Mouse (Mus musculus) midbrain, embryonic 14.5 days (tissue): ENCODE results near the gene Cd164. TPM values are rescaled to one million over a fixed set of nuclear protein-coding genes. Genes with fewer than 3 reads are reported as not detected.

Experiments used
- ATAC-seq: fragments of 200-750 bp; cut with Nextera tagmentation; 2 replicates; pipeline ENCODE4 v1.8.0; 2017; ENCODE audit warnings: moderate number of reproducible peaks, moderate library complexity; ENCODE audit not compliant: low FRiP score, low TSS enrichment
- DNase-seq: peaks from one replicate; pipeline ENCODE4 v3.0.0-alpha.2; 2015
- H3K27ac ChIP-seq: fragments of 300-500 bp; sonication (generic); replicated peaks from 2 replicates; pipeline ENCODE4 v1.5.1; 2014; ENCODE audit warnings: mild to moderate bottlenecking, low read depth, low read length, moderate library complexity
- H3K27me3 ChIP-seq: fragments of 300-500 bp; sonication (generic); 2 replicates; pipeline ENCODE4 v1.6.1; 2014; ENCODE audit warnings: low read length, control low read depth, mixed read lengths; ENCODE audit not compliant: control insufficient read depth, insufficient read depth
- H3K36me3 ChIP-seq: fragments of 300-500 bp; sonication (generic); 2 replicates; pipeline ENCODE4 v1.6.1; 2014; ENCODE audit warnings: low read length, control low read depth; ENCODE audit not compliant: control insufficient read depth, insufficient read depth
- H3K4me1 ChIP-seq: fragments of 300-500 bp; sonication (generic); 2 replicates; pipeline ENCODE4 v1.6.1; 2014; ENCODE audit warnings: mild to moderate bottlenecking, antibody characterized with exemption, low read length, control low read depth; ENCODE audit not compliant: control insufficient read depth, insufficient read depth
- H3K4me2 ChIP-seq: fragments of 300-500 bp; sonication (generic); 2 replicates; pipeline ENCODE4 v1.6.1; 2014; ENCODE audit warnings: mild to moderate bottlenecking, low read length, moderate library complexity
- H3K4me3 ChIP-seq: fragments of 300-500 bp; sonication (generic); replicated peaks from 2 replicates; pipeline ENCODE4 v1.5.1; 2014; ENCODE audit warnings: low read depth, low read length
- H3K9ac ChIP-seq: fragments of 300-500 bp; sonication (generic); replicated peaks from 2 replicates; pipeline ENCODE4 v1.6.1; 2014; ENCODE audit warnings: mild to moderate bottlenecking, low read length, moderate library complexity
- H3K9me3 ChIP-seq: fragments of 300-500 bp; sonication (generic); 2 replicates; pipeline ENCODE4 v1.6.1; 2016; ENCODE audit warnings: low read length, control low read depth, mixed read lengths; ENCODE audit not compliant: control insufficient read depth
- WGBS: fragments of 180-500 bp; shearing (Covaris S2); extraction: QIAGEN DNeasy Blood & Tissue Kit; methylation state at CpG from one replicate; pipeline ENCODE4 v1.1.7; 2014; 5-methylcytosine and 5-hydroxymethylcytosine counted together
- polyA plus RNA-seq: library from polyadenylated mRNA; unstranded; fragments of >200 nt; fragmentation: Nextera tagmentation; extraction: Ambion mirVana; gene quantifications from 2 replicates; pipeline ENCODE4 v1.2.1, GENCODE M21; 2014

Gene Cd164
- polyA plus RNA-seq, 1 experiment from 2014 or later = 63.8 TPM

DNA sequence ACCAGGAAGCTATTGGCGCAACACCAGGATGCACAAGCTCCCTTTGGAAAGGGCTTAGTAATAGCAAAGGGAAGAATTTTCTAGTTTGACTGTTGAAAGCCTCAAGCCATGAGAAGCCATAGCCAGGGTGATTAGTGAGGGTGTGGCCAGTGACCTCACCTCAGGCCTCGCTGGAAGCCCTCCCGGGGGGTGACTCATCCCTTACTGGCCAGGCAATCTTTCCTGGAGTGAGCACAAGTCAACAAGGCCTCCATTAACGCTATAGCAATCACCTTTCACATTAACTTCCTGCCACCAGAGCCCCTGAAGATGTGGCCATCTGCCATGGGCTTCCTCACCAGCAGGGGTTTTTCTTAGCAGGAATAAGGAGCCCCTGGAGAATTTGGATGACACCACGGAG is 45.9 kb downstream of the Cd164 start:
- 43% methylated on average over 5 of the region's 5 CpGs for WGBS
- no peak for ATAC-seq
- Histone ChIP-seq H3K9ac (no peak overlapping the region), H3K27ac (no peak overlapping the region), H3K27me3 (no peaks in the 10 kb centered on the region), H3K4me1 (no peaks in the 10 kb centered on the region), H3K36me3 (no peaks in the 10 kb centered on the region), H3K9me3 (peaks cover 9% of the 10 kb centered on the region), H3K4me2 (no peak overlapping the region), H3K4me3 (no peak overlapping the region)
- DNase-seq = no peak

DNA sequence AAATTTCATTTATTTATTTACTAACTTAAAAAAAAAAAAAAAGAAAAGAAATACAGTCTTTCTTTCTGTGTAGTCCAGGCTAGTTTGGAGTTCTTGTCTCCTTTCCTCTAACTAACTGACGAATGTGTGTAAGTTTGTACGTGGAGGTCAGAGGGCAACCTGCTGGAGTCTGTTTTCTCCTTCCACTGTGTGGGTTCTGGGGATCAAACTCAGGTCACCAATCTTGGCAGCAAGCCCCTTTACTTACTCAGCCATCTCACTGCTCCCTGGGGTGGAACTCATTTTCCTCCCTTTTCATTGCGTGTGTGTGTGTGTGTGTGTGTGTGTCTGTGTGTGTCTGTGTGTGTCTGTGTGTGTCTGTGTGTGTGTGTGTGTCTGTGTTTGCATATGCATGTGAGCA is 49.1 kb downstream of the Cd164 start:
- Histone ChIP-seq H3K4me1 (no peaks in the 10 kb centered on the region), H3K27ac (no peak overlapping the region), H3K9ac (no peak overlapping the region), H3K27me3 (no peaks in the 10 kb centered on the region), H3K4me2 (no peak overlapping the region), H3K9me3 (no peaks in the 10 kb centered on the region), H3K4me3 (no peak overlapping the region), H3K36me3 (no peaks in the 10 kb centered on the region)
- ATAC-seq (no peak), DNase-seq (no peak)
- 72% methylated on average over 3 of the region's 3 CpGs for WGBS

DNA sequence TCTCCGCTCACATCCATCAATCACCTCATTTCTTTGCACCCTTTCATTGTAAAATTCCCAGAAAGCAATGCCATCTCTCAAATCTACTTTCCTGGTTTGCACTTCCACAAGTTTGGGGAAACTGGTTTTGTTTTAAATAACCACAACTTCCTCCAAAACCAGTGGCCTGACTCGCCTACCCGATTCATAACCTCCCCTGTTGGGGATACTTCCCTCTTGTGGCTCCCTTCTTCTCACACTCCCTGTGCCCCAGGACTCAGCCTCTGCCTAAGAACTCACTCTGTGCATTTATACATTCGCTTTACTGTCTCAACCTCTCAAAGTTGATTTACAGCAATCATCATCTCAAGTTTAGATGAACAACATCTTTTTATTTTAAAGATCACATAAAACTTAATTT is 51.9 kb downstream of the Cd164 start:
- DNase-seq = no peak
- Histone ChIP-seq H3K9me3 (no peaks in the 10 kb centered on the region), H3K36me3 (no peaks in the 10 kb centered on the region), H3K27ac (no peak overlapping the region), H3K4me2 (no peak overlapping the region), H3K4me1 (no peaks in the 10 kb centered on the region), H3K9ac (no peak overlapping the region), H3K27me3 (no peaks in the 10 kb centered on the region), H3K4me3 (no peak overlapping the region)
- ATAC-seq = no peak
- WGBS = 91% methylated on average over 4 of the region's 4 CpGs

DNA sequence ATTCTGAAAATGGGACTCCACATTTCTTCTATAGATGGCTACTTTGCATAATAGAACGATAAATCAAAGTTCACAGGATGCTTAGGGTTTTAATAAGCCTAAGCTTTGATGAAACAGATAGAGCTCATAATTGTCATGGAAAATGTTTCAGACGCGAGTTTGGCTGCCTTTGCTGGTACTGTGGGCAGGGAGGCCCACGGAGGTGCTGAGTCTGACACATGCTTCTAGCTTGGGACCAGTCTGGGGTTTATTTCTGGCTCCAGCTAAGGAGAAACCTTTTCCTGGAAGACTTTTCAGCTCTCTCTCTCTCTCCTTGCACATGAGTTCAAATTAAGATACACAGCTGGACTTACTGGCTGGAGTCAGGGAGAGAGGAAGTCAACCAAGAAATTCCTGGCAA is 53.1 kb downstream of the Cd164 start:
- H3K9ac ChIP-seq = no peak overlapping the region
- H3K36me3 ChIP-seq = no peaks in the 10 kb centered on the region
- H3K9me3 ChIP-seq = no peaks in the 10 kb centered on the region
- H3K27ac ChIP-seq = no peak overlapping the region
- H3K27me3 ChIP-seq = no peaks in the 10 kb centered on the region
- DNase-seq = no peak
- ATAC-seq = no peak
- H3K4me3 ChIP-seq = no peak overlapping the region
- H3K4me2 ChIP-seq = no peak overlapping the region
- H3K4me1 ChIP-seq = no peaks in the 10 kb centered on the region
- 88% methylated on average over 4 of the region's 4 CpGs for WGBS

GRCm38 (mm10) chr10:41573190-41573589 is 54.0 kb downstream of the Cd164 start:
- H3K27ac ChIP-seq = no peak overlapping the region
- H3K4me3 ChIP-seq = no peak overlapping the region
- no peak overlapping the region for H3K4me2 ChIP-seq
- no peaks in the 10 kb centered on the region for H3K4me1 ChIP-seq
- DNase-seq (no peak), ATAC-seq (no peak)
- no peaks in the 10 kb centered on the region for H3K27me3 ChIP-seq
- WGBS = 37% methylated on average over 6 of the region's 6 CpGs
- no peak overlapping the region for H3K9ac ChIP-seq
- H3K36me3 ChIP-seq = no peaks in the 10 kb centered on the region
- no peaks in the 10 kb centered on the region for H3K9me3 ChIP-seq

GRCm38 (mm10) chr10:41575451-41576327 is 56.5 kb downstream of the Cd164 start:
- DNase-seq (no peak), ATAC-seq (no peak)
- H3K4me3 ChIP-seq = no peak overlapping the region
- H3K36me3 ChIP-seq = no peaks in the 10 kb centered on the region
- WGBS = 76% methylated on average over 8 of the region's 8 CpGs
- H3K4me2 ChIP-seq = no peak overlapping the region
- H3K9me3 ChIP-seq = no peaks in the 10 kb centered on the region
- H3K27me3 ChIP-seq = no peaks in the 10 kb centered on the region
- no peaks in the 10 kb centered on the region for H3K4me1 ChIP-seq
- H3K9ac ChIP-seq = no peak overlapping the region
- H3K27ac ChIP-seq = no peak overlapping the region

DNA sequence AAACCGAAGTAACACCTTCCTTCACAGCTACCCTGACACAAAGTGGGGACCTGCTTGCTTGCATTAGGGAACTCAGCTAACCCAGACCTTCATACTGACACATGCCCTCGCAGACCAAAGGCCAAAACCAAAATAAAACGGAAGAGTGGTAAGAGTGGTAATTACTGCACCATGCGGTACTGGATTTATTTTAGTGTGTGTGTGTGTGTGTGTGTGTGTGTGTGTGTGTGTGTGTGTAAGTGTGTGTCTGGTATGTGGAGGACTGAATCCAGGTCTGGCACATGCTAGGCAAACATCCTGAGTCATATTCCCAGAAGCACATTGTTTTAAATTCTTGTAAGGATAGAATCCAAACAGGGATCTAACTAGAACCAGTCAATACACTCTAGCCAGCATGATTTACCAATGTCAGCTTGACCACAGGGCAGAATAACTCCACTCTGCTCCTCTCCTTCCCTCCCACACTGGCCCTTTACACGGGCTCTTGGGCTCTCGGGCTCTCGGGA is 57.2 kb downstream of the Cd164 start:
- Histone ChIP-seq H3K4me1 (no peaks in the 10 kb centered on the region), H3K9ac (no peak overlapping the region), H3K27ac (no peak overlapping the region), H3K4me3 (no peak overlapping the region), H3K36me3 (no peaks in the 10 kb centered on the region), H3K9me3 (no peaks in the 10 kb centered on the region), H3K4me2 (no peak overlapping the region), H3K27me3 (no peaks in the 10 kb centered on the region)
- no peak for ATAC-seq
- 89% methylated on average over 7 of the region's 7 CpGs for WGBS
- no peak for DNase-seq

DNA sequence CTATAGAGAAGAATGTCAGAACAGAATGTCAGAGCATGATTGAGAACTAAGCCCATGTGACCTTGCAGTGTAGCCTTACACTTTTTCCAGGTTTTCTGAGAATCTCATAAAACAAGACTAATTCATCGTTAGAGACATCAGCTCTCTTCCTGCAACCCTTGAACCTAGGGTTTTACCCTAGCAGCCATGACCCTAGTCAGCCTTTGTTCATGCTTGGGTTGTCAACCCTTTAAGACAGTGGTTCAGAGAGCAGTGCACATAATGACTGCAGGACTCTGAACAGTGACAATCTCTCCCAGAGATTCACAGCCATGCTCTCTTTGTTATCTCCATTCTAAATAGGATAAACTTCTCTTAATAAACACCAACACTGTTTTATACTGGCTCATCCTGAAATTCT is 59.3 kb downstream of the Cd164 start:
- Histone ChIP-seq H3K27ac (no peak overlapping the region), H3K4me1 (peaks cover 6% of the 10 kb centered on the region; the same call in 1 of the 2 replicates), H3K27me3 (no peaks in the 10 kb centered on the region), H3K36me3 (no peaks in the 10 kb centered on the region), H3K9me3 (no peaks in the 10 kb centered on the region), H3K9ac (no peak overlapping the region), H3K4me3 (no peak overlapping the region), H3K4me2 (no peak overlapping the region)
- DNase-seq (no peak), ATAC-seq (no peak)
- 81% methylated on average over 1 of the region's 1 CpGs for WGBS

DNA sequence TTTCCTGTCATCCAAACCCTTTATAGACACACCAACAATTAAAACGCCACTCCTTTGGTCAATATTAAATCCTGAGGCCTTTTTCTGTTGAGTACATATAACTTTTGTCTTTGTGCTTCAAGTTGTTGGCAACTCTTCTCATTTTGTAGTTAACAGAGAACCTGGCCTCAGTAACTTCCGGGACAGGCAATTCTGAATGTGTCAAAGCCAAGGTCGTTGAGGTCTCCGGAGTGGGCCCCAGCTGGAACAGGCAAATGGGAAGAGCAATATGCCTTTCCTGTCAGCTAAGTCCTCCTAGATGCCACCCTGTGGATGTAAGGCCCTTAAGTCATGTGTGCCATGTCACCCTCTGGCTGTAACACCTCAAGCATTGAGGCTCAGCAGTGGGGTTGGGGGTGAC is 61.2 kb downstream of the Cd164 start:
- Histone ChIP-seq H3K9ac (no peak overlapping the region), H3K36me3 (no peaks in the 10 kb centered on the region), H3K4me2 (no peak overlapping the region), H3K27me3 (no peaks in the 10 kb centered on the region), H3K4me3 (no peak overlapping the region), H3K9me3 (no peaks in the 10 kb centered on the region), H3K4me1 (peaks cover 6% of the 10 kb centered on the region; the same call in 1 of the 2 replicates), H3K27ac (no peak overlapping the region)
- DNase-seq (no peak), ATAC-seq (no peak)
- 88% methylated on average over 4 of the region's 4 CpGs for WGBS
